Mouse (Mus musculus) right cerebral cortex, postnatal 4 days (tissue): Measurements from ENCODE around the gene B3galt5.

Source experiments
- DNase-seq: peaks from one replicate; pipeline ENCODE4 v3.0.0-alpha.2; 2022

B3galt5 gene

DNA sequence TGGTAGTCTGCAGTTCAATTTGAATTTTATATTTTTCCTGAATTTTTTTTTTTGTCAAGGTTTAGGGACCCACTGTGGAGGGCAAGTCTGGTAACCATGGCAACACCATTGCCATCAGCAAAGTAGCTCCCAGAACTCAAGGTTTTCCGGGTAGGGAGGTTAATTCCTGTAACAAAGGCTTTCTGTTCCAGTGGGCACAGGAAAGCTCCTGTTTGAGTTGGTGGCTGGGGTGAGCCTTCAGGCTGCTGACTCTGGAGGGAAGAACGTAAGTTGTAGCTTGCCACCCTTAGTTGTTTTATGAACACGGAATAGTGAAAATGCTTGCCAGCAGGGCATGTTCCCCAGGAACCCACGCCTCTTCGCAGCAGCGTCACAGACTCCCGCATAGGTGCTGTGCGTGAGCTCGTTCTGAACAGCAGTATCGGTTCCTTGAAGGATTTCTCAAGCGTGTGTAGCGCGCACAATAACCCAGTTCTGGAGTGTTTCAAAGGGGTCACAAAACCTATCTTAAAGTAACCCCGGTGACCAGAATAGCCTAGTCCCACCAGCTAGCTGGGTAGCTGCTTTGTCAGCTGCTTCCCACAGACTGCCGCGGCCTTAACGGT, at the start of gene B3galt5:
B3galt5 (plus strand) TSS at position 436 of the 605 bp plus-strand sequence.
- peak; percentile 10 for DNase-seq

DNA sequence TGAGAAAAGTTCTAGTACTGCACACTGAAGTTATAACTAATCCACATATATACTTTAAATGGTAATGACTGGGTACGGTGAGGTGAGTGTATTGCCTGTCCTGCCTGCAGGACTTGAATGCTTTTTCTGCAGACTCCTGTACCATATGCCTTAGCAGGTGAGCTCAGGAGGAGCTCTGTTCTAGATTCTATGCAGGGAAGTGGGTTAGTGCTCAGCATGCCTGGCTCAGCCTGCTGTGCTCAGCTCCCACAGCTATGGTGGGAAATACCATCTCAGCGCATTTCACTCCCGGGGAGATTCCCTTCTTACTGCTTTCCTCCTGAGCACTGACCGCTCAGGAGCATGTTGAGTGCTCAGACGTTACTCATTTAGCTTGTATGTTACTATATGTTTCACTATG, 48.0 kb upstream of the B3galt5 start:
- DNase-seq = no peak

DNA sequence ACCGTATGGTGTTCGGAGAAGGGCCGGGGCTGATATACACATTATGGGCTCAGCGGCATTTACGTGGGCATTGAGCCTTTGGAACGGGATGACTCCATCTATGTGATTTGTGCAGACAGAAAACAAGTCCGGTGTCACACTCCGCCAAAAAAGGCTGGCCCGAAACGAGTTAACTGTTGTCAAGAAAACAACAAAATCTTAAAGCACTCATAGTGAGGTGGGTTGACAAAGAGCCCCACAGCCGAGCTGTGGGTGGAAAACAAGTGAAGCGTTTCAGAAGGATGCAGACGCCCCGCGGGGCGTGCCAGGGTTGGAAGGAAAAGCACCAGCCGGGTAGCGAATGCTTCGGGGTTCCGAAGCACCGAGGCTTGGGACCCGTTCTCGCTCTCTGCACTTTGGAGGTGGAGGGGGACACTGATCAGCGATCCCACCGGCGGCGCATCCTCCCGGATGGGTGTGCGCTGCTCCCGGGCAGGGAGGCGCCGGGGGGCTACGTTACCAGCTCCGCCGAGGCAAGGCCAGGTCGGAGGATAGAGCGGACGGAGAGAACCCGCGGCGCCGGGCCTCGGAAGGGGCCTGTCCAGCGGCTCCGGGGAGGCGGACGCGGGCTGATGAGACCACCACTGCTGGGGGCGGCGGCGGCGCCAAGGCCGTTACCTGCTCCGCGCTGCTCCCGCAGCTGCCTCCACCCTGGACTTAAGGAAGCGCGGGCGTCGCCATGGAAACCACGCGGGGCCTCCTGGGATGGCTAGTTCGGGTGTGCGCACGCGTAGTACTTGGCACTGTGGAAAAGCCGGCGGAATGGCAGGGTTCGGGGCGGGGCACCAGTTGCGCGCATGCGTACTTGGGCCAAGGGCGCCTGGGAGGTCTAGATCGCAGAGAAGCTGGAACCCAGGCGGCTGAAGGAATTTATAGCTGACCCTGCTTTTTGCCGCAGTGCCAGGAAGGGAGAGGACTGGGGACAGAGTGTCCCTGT, 43.8 kb upstream of the B3galt5 start, which contains the start of gene Lca5l:
Lca5l (minus strand) TSS at position 741 of the 976 bp plus-strand sequence.
- DNase-seq = peak; percentile 100

DNA sequence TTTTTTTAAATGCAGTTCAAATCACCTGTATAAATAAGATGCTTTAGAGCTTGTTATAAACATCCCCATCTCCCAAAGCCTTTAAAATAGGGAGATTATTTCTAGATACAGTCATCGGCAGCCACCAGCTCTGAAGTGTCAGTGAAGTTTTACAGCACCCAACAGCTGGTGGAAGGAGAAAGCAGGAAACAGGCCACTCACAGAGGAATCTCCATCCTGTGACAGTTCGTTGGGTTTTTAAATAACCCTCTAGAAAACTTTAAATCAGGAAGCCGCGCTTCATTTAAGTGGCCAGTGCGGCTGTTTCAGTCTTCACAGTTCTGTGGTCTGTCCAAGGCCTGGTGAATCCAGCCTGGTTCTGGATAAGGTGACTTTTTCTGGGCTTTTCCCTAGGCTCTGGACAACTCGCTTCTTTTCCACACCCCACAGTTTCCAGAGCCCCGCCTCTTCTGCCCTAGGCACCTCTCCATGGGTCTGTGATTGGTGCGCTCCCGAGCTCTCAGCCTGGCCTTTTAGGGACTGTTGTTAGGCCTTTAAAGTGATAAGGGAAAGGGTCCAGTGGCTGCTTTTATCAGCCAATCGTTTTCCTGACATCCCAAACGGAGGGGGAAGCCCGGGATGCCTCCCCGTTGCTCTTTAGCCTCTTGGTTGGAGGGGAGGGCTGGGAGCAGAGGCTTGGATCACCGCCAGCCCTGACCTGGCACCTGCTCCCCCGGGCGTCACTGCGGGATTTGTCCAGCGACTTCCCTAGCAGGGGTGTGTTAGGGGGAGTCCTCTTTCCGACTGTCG, 35.5 kb upstream of the B3galt5 start, which contains the start of gene Sh3bgr:
Sh3bgr (plus strand) TSS at position 538 of the 789 bp plus-strand sequence.
- peak; percentile 25 for DNase-seq

DNA sequence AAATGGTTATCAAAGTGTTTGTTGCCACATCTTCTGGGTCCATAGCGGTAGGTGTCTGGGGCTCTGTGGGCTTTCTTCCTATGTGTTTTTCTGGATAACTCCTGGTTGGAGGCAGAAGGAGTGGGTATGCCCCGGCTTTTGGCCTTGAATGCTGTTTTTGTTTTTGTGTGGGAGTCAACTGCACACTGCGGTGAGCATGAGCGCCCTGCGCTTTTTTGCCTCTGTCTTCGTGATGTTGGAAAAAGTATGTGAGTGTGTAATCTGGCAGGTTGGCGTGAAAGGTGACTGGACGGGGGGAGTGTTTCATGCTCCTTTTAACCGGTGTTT, 34.9 kb upstream of the B3galt5 start:
- no peak for DNase-seq

DNA sequence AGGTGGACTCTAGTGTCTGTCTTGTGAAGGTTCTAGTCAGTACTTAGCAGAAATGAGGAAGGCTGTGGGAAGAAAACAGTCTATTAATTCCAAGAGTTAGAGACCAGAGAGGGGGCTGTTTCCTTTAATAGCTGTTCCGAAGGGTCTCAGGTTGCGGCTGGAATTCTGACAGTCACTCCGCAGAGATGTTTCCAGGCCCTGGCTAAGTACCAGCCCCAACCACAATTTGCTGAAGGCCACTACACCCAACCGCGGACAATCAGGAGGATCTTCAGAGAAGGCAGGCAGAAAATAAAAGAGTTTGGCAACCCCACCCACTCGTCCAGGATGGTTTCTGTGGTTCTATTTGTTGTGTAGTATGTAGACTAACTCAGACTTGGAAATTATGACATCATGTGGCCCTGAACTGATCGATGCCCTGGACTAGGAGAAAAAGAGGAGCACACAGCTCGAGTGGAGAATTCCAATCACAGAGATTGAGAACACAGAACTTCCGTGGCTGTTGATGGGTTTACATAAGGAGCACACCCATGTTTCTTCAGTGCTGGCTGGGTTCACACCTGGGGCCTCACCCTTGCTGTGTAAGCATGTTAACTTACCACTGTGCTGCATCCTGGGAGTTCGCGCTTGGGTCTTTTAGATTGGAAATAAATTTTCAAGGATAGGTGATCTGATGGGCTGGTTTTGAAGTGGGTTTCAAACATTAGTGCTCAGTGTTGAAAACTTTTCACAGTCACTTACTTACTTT, 33.9 kb upstream of the B3galt5 start:
- no peak for DNase-seq

DNA sequence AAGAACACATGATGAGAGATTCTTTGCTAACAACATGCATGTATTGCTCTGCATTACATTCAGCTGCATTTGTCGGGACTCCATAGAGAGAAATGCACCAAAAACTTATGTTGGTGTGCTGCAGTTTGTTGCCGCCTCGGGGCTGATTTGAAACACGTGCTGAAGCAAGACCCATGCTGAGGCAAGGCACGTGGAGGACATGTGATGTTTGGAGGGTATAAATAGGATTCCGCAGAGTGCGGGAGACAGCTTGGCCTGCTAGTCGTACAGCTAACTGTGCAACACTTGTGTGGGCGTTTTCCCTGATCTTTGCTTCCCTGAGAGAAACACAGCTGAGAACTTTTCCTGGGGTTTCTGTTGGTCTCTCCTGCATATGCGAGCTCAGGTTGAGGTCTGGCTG, 25.8 kb upstream of the B3galt5 start:
- DNase-seq = no peak

DNA sequence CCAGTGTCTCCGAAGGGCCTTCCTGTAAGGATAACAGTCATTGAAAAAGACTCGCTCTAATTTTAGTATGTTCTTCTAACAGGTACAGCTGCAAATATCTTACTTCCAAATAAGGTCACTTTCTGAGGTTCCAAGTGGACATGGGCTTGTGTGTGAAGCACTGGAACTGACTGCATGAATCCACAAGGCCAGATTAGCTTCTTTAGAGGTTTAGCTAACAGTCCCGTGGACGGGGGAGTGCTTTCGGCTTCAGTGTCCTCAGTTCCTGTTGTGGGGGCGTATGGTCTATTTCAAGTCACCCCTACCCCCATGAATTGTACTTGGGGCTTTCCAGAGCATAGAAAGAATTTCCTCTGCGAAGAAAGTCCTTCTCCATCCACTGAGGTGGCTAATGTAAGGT, 24.7 kb upstream of the B3galt5 start:
- no peak for DNase-seq

DNA sequence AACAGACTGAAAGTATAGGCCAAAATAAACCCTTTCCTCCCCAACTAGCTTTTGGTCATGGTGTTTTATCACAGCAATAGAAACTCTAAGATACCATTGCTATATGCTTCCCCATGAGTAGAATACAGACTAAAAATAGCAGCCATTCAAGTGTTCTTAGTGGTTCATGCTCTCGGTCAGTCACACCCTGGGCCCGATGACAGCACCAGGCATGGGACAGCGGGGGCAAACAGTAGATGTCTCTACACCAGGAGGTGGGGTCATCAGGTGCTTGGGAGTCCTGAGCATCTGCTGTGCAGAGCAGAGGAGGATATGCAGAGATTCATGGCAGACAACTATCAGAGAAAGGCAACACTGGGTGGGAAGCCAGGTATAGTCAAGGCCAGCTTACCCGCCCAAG, 22.6 kb upstream of the B3galt5 start:
- no peak for DNase-seq

DNA sequence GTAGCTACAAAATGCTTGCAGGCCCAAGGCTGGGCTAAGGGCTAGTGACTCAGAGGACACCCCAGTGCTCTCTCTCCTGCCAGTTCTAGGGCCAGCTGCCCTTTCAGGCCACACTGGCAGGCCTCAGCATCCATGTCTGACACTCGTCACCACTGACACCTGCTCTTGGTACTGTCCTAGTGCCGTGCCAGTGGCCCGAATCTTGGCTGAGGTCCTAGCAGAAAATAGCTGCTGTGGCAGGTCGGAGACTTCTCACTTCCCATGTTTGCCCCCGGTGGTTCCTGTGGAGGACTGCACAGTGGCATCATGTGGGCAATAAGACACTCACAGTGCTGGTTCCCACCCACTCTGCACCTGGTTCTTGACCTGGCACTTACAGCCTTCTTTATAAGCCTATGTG, 14.1 kb upstream of the B3galt5 start:
- no peak for DNase-seq

DNA sequence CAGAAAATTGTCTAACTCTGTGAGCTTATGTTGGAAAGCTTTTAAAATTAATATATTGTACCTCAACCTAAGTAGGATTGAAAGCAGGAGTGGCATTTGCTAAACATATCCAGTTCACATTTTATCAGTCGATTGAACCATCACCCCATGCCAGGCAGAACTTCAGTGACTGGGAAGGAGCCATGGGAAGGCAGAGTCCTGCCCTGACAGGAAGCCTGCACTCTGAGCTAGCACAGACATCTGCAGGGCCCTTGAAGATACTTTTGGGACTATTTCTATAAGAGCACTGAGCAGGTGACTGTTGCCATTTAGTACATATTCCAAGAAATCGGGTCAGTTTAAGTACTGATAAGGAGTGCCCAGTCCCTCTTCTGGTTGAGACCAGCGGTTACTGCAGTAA, 13.6 kb upstream of the B3galt5 start:
- DNase-seq = no peak

DNA sequence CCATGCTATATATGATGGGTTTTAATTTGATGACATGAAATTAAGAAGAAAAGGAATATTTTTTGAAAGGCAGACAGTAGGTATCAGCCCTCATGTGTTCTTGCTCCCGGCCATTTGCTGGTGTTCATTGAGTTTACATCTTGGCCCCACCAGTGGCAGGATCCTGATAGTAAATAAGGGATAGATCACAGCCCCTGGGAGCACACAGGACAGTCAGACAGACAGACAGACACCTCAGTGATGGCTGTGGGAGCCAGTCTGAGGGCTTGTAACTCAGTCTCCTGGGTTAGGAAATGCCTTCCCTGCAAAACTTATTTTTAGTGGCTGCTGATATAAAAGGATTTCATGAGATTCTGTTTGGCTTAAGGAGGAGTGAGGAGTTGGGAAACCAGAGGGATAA, 13.1 kb upstream of the B3galt5 start:
- DNase-seq = no peak

DNA sequence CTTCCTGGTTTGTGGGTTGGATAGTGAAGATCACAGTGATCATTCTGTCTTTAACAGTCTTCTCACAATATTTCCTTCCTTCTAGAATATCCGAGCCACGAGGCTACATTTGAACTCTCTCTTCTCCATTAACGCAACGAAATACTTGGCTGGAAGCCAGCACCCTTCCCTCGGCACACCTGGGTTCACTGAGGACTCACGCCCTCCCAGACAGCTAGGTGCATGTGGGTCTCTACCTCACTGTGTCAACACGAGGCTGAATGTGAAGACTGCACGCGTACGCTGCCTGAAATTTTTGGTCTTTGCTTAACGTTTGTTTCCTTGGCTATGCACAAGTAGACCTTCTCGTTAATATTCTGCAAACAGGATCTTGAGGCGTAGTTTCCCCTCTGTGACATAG, 7.2 kb upstream of the B3galt5 start:
- no peak for DNase-seq

DNA sequence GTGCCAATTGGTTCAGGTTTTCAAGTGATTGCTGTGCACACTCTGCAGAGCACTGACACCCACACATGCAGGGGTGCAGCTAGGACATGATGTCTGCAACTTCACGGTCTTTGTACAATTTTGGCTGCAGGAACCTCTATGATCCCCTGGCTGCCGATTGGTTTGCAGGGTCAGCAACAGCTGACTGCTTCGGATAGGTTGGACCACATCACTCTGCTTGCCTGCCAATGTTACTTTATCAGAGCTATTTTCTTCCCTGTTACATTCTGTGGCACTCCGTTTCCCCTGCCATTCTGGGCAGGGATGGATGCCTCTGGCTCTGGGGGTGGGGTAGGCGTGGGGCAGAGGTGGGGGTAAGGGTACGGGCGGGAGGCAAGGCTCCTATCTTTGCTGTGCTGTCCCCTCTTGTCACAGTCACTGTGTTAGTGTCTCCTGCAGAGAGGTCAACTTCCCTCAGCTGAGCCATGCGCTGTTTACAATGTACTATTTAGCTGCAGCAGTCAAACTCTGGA, 6.5 kb upstream of the B3galt5 start:
- DNase-seq = no peak

DNA sequence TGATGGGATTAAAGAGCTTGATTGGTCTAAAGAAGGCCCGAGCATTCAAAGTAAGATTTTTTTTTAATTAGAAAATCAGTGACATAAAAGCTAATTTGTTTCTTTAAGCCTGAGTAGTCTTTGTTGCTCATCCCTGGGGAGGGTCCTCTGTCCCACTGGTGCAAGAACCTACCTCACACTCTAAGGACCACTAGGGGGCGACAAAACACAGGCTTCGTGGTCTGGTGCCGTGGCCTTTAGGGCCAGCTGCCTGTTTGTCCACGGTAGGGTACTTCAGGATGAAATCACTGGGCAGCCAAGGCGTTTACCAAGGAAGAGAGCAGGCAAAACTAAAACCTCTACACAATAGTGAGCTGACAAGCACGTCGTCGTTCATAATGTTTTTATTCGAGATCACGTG, 5.2 kb upstream of the B3galt5 start:
- DNase-seq = peak; percentile 63

DNA sequence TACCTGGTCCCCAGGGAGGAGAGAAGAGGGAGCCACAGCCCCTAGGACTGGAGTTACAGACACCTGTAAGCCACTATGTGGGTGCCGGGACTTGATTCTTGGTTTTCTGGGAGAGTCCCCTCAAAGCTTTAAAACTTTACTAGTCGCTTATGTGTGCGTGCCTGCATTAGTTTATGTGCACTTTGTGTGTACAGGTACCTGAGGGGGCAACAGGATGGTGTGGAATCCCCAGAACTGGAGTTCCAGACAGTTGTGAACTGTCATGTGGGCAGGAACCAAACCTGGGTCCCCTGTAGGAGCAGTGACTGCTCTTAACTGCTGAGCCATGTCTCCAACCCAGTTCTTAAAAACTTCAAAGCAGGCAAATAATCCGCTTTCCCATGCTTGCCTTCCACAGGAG, 4.3 kb upstream of the B3galt5 start:
- no peak for DNase-seq

DNA sequence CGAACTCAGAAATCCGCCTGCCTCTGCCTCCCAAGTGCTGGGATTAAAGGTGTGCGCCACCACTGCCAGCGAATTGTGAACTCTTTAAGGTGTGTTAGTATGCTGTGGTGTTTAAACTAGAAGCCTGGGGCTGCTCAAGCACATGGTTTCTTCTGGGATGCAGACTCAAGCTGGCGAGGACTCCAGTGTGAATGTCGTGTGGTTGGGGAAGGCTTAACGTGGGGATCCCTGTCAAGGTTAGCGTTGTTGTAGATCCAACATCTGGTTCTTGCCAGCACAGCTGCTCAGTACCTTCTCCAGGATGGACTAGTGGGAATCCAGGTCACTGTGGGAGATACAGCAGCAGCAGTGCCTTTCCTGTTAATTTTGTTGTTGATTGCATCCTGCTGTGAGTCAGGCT, 3.6 kb upstream of the B3galt5 start:
- DNase-seq = no peak

DNA sequence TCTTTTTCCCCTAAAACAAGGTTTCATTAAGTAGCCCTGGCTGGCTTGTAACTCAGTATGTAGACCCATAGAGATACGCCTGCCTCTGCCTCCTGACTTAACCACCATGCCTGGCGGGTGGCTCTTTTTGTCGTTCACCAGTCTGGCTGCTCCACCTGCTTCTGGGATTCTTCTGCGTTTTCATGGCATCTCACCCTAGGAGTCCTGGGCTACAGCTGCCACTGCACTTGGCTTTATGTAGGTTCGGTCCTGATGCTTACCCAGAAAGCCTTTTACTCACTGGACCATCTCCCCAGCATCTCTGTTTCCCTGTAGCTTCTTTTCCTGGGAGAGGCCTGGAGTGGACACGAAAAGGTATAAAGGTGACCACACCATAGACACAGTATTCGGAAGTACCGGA, 1.6 kb upstream of the B3galt5 start:
- DNase-seq = no peak

DNA sequence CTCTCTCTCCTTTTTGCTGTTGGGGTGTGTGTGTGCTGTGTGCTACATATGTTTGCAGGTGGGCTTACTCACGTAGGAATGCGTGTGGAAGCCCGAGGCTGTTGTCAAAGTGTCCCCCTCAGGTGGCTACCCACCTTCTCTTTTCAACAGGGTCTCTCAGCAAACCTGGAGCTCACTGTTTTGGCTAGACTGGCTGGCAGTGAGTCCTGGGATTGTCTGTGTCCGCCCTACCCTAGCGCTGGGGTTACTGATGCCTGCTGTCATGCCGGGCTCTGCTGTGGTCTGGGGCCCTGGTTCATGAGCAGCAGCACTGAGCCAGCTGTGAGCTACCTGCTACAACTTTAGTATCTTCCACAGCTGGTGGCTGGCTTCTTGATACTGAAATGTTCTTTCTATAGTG, 8.9 kb downstream of the B3galt5 start:
- DNase-seq = no peak

DNA sequence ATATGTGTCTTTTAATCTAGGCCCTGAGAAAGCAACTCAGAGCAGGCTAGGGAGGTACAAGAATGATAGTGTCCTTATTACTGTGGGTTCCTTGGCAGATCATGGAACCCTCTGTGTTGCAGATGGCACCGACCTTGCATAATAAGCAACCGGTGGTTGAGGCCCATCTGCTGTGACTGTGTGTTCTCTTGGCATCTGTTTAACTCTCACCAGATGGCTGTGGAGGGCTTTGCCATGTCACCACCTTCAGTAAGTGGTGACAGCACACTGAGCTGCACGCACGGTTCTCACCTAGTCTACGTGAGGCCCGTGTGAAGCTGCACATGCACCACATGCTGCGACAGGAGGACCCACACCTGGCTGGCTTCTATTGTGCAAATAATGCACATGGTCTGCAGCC, 14.0 kb downstream of the B3galt5 start:
- DNase-seq = no peak

DNA sequence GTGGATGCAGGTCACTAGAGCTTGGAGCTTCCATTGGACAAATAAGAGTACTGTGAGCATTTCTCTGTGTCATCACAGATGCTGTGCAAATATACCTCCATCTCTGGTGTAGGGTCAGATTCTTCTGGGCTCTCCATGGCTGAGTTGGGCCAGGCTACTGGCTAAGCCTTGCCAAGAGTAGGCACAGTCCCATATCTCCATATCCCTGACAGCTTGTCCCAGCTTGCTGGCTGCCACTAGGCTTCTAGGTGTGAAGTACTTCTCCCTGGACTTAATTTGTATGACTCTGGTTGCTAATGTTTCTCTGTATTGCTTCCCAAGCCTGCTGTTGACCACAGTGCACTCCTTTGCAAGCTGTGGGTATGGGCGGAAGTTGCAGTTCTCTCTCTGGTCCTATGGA, 16.5 kb downstream of the B3galt5 start:
- DNase-seq = no peak

DNA sequence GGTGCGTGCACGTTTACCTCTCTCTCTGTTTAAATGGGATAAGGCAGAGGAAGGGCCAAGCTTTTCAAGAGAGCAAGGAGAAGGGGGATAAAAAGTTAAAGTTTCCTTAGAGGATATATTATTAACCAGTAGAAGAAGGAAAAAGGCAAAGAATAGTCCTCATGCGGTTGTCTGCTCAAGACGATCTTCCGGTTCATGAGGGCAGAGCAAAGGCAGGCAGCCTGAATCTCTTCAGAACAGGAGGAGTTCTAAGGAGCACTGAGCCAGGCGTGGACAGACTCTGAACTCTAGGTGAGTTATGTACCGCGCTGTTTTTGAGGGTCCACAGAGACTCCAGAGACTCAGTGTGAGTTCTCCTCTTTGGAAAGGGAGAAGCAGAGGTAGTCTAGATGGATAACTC, 22.8 kb downstream of the B3galt5 start:
- no peak for DNase-seq

DNA sequence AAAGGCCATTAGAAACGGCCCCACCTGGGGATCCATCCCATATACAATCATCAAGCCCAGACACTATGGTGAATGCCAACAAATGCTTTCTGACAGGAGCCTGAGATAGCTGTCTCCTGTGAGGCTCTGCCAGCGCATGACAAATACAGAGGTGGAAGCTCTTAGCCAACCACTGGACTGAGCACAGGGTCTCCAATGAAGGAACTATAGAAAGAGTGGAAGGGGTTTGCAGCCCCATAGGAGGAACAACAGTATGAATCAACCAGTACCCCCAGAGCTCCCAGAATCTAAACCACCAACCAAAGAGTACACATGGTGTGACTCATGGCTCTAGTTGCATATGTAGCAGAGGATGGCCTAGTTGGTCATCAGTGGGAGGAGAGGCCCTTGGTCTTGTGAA, 36.1 kb downstream of the B3galt5 start:
- no peak for DNase-seq
